Mouse (Mus musculus) left cerebral cortex, adult 8-10 months (tissue): ENCODE results near the gene Gm13178. TPM values are rescaled to one million over a fixed set of nuclear protein-coding genes. Genes with fewer than 3 reads are reported as not detected.

ENCODE experiments used
- DNase-seq, 2 experiments: peaks; one replicate each; pipeline ENCODE4 v3.0.0; 2022; ENCODE audit warnings: low spot score in 2 of 2
- total RNA-seq, 4 experiments: library from RNA; stranded (reverse); gene quantifications; 2 replicates each; pipeline ENCODE4 v1.2.4; 2022

The Gm13178 gene
- under 1 TPM; 0.49 to 0.59 (median 0.51) TPM for total RNA-seq

DNA sequence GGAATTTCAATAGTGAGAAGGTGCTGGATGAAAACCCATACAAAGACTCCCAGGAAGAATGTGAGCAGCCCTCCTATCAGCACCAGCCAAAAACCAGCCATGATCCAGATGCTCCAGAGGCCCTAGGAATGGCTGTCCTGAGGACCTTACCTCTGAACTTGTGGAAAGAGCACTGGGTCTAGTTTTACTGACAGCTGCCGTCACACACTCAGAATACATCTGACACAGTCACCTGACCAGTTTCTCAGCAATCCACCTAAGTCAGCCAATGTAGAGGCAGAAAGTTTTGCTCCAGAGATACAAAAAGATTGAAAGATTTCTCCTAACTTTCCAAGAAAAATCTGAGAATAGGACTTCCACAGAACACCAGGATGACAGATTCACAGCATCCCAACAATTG is at the start of gene Gm13178:
Gene Gm13178, minus strand, starts transcription at position 101 of the 400 bp plus-strand sequence.
- no peak for DNase-seq

GRCm38 (mm10) chr4:144765722-144766121 is 44.5 kb upstream of the Gm13178 start:
- DNase-seq, result peak in 1 of 2 experiments; percentile 10

DNA sequence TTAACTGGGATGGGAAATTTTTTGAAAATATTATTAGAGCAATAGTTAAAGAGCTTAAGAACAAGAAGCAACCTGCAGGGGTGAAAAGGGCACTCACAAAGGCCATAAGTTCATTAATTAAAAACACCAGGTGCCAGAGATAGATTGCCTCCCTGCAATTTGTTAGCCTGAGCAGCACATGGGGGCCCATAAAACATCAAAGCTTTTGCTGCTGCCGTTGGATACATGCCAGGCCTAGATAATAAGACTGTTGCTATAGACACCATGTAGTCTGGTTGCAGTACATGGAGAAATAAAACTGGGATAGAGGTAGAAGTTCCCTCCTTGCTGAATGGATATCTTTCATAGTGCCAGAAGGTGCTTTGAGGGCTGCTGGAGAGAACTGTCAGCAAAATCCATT is 27.9 kb upstream of the Gm13178 start:
- no peak for DNase-seq

- DNase-seq, result no peak
Measured at GRCm38 (mm10) chr4:144719691-144720090, 1.5 kb downstream of the Gm13178 start.

- DNase-seq, result no peak
Measured at GRCm38 (mm10) chr4:144718288-144718687, 2.9 kb downstream of the Gm13178 start.

DNA sequence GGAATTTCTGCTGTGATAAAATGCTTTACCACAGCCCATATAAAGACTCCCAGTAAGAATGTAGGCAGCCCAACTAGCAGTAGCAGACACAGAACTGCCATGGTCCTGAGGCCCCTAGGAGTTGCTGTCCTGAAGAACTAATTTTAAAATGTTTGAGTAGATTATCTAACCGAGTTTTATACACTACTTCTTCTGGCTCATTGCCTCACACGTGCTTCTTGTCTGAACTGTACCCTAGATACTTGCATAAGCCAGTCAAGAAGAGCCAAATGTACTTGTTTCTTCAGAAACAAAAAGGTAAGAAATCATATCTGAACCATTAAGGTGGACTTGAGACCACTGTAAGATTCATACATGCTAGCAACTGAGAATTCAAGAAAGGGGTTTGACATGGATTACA is 34.9 kb downstream of the Gm13178 start, which contains the start of gene Gm436:
Gene Gm436, minus strand, starts transcription at position 101 of the 400 bp plus-strand sequence.
- DNase-seq, result no peak

Other genes with a start within 250 kb of the Gm13178 start
- not detected for gene 9430007A20Rik, start 201.6 kb downstream of the Gm13178 start, total RNA-seq
- gene Gm13124, start 156.3 kb downstream of the Gm13178 start, total RNA-seq, result not detected
- not detected for gene Aadacl4, start 107.7 kb downstream of the Gm13178 start, total RNA-seq
- not detected for gene Gm436, start 35.0 kb downstream of the Gm13178 start, total RNA-seq
- not detected for gene Gm438, start 65.2 kb upstream of the Gm13178 start, total RNA-seq
- 10 to 100 TPM; 30.2 to 35.8 (median 32.5) TPM for gene Dhrs3, start 171.4 kb upstream of the Gm13178 start, total RNA-seq